Mouse (Mus musculus): ENCODE results near the gene Chtop. TPM values are rescaled to one million over a fixed set of nuclear protein-coding genes. Genes with fewer than 3 reads are reported as not detected.

Gene Chtop
- polyA plus RNA-seq, 1 experiment: 8.0 TPM

DNA sequence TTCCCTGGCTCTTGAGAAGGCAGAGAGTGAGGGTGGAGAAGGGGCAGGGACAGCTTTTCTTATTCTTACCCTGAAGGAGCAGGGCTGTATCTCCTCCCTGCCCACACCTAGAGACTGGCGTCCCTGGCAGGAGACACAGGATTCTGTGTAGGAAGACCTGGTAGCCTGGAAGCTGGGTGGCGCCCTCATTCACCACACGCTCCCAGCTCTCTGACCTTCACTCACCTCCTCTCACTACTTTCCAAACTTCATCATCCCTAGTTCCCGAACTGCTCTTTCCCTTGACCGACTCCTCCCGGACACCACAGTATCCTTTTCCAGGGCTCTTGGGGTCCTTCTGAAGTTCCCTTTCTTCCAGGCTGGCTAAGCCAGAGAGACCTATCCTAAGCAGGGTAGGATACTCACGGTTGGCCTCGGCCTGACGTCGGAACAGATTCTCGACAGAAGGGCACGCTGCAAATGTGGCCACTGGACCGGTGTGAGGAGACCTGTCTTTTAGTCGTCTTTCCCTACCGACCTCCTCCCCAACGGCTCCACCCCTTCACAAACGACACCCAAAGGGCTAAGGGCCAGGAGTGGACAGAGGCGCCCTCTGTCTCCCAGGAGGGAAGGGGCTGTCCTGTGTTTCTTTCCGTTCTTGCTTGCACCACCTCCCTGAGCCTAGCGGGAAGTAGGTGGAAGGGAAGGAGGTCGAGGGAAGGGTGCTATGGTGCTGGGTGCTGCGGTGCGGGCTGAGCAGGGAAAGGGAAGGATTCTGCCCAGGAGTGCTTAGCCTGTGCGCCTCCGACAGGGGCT is 4.7 kb upstream of the Chtop start, which contains the start of the genes S100a1 and S100a13:
Gene S100a1, minus strand, starts transcription at position 597 of the 795 bp plus-strand sequence.
Gene S100a13, plus strand, starts transcription at position 640 of the 795 bp plus-strand sequence.
- H3K9me3 ChIP-seq (ENCODE audit: control insufficient read depth, low read length): no peaks in the 10 kb centered on the region

DNA sequence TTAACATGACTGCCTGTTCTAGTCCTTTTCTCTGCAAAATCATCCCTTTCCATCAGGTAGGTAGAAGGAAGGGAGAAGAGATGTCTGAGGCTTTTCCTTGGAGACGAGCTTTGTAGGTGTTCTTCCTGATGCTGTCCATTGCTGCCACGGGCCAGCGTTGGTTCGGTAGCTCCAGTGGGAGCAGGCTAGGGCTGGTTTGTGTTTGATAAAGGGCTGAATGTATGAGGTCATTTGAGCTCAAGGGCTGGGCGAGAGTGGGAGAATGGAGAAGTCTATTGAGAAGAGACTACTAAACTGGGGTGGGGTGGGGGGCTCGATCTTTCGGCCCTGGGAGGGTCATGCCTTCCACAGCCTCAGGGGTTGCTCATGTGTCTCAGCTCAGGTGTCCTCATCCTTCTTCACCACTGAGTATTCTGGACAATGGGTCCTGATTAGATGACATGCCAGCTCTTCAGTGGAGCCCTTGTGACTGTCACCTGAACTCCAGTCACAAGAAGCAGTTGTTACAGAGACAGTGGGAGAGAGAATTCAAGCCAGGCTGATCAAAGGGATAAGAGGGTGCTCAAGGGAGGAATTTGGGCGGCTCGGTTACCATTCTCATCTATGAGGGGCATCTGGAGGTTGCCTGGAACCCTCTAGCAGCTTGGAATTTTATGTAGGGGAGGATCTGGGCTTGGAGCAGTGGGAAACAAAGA is 3.8 kb upstream of the Chtop start:
- H3K4me1 ChIP-seq (ENCODE audit: control insufficient read depth): peaks cover 36% of the 10 kb centered on the region
- no peaks in the 10 kb centered on the region for H3K9me3 ChIP-seq (ENCODE audit: control insufficient read depth, low read length)
- no peak overlapping the region for H3K4me3 ChIP-seq (replicated peaks)
- peaks cover 12% of the 10 kb centered on the region for H3K27me3 ChIP-seq (ENCODE audit: control insufficient read depth)
- no peak for TF ChIP-seq TAL1 (IDR thresholded peaks at IDR 0.05; ENCODE audit: low read length)
- TF ChIP-seq GATA1 (IDR thresholded peaks at IDR 0.05; ENCODE audit: low read length): no peak
- peaks cover 6% of the 10 kb centered on the region for H3K36me3 ChIP-seq (ENCODE audit: control insufficient read depth)

More for the DNA sequence above, 4.7 kb upstream of the Chtop start, which contains the start of the genes S100a1 and S100a13:
- H3K4me3 ChIP-seq (replicated peaks): peak within 1 kb of the TSS; percentile 63
- peaks cover 34% of the 10 kb centered on the region for H3K4me1 ChIP-seq (ENCODE audit: control insufficient read depth)
- TF ChIP-seq TAL1 (IDR thresholded peaks at IDR 0.05; ENCODE audit: low read length) (no peak), GATA1 (IDR thresholded peaks at IDR 0.05; ENCODE audit: low read length) (no peak)
- H3K36me3 ChIP-seq (ENCODE audit: control insufficient read depth): peaks cover 6% of the 10 kb centered on the region
- peaks cover 12% of the 10 kb centered on the region for H3K27me3 ChIP-seq (ENCODE audit: control insufficient read depth)

DNA sequence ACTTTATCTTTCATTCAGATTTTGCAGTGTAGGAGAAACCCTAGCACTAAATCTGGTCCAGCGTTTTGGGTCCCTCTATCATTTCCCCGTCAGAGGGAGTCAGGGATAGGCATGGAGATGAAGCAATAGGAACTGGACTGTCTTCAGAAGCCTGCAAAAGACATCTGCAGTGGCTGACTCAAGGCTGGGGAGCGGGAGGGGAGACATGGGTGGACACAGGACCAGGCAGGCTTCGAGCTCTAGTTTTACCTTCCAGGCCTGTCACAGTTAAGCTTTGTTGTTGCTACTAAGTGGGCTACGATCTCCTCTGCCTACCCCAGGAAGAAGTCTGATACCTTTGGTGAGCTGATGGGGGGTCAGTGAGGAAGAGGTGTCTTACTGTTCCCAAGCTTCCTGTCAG is 3.0 kb upstream of the Chtop start:
- Histone ChIP-seq H3K36me3 (ENCODE audit: control insufficient read depth) (peaks cover 12% of the 10 kb centered on the region), H3K9me3 (ENCODE audit: control insufficient read depth, low read length) (no peaks in the 10 kb centered on the region), H3K4me3 (replicated peaks) (no peak overlapping the region), H3K4me1 (ENCODE audit: control insufficient read depth) (peaks cover 44% of the 10 kb centered on the region), H3K27me3 (ENCODE audit: control insufficient read depth) (peaks cover 12% of the 10 kb centered on the region)
- no peak for TF ChIP-seq GATA1 (IDR thresholded peaks at IDR 0.05; ENCODE audit: low read length)
- no peak for TF ChIP-seq TAL1 (IDR thresholded peaks at IDR 0.05; ENCODE audit: low read length)

DNA sequence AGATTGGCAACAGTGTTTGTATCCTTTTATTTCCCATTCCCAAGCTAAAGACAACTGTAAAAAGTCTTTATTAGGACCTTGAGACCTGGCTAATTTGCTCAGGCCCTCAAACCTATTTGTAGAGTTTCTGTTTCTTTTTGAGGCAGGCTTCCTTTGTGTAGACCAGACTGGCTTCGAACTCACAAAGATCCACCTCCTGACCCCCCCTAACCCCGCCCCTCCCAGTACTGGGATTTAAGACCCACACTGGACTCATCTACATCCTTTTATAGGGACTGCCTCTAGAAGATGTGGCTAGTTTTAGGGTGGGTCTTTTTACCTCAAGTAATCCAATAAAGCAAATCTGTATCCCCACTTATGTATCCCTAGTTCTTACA is 437 bp upstream of the Chtop start:
- peaks cover 38% of the 10 kb centered on the region for H3K36me3 ChIP-seq (ENCODE audit: control insufficient read depth)
- H3K4me3 ChIP-seq (replicated peaks): peak overlapping the region; percentile 98
- no peaks in the 10 kb centered on the region for H3K9me3 ChIP-seq (ENCODE audit: control insufficient read depth, low read length)
- peaks cover 44% of the 10 kb centered on the region for H3K4me1 ChIP-seq (ENCODE audit: control insufficient read depth)
- TF ChIP-seq TAL1 (IDR thresholded peaks at IDR 0.05; ENCODE audit: low read length): no peak
- TF ChIP-seq GATA1 (IDR thresholded peaks at IDR 0.05; ENCODE audit: low read length): no peak
- peaks cover 12% of the 10 kb centered on the region for H3K27me3 ChIP-seq (ENCODE audit: control insufficient read depth)

DNA sequence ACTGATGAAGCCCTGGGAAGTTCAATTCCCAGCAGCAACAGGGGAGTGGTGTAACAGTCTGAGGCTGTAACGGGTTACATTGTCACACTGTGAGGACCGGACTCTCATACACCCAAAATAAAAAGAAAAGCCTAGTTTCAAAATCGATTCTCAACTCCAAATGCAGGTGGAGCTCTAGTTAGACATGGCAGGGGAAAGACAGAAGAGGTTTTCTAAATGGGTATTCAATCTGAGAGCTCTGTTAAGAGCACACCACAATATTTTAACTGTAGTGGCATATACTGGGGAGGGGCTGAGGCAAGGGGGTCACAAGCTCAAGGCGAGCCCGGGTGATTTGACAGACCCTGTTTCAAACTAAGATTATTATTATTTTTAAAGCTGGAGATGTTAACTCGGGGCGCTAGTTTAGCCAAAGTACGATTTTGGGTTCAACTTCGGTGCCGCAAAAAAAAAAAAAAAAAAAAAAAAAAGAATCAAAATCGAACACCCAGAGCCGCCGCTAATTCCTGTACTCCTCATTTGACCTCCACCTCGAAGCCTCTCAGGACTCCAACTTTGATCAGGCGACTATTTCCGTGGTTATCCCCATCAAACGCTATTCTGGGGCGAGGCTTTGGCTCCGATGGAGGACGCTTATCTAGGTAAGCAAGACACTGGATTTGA is 880 bp downstream of the Chtop start:
- TF ChIP-seq GATA1 (IDR thresholded peaks at IDR 0.05; ENCODE audit: low read length) (no peak), TAL1 (IDR thresholded peaks at IDR 0.05; ENCODE audit: low read length) (no peak)
- Histone ChIP-seq H3K36me3 (ENCODE audit: control insufficient read depth) (peaks cover 51% of the 10 kb centered on the region), H3K4me1 (ENCODE audit: control insufficient read depth) (peaks cover 31% of the 10 kb centered on the region), H3K4me3 (replicated peaks) (peak overlapping the region; percentile 98), H3K9me3 (ENCODE audit: control insufficient read depth, low read length) (no peaks in the 10 kb centered on the region), H3K27me3 (ENCODE audit: control insufficient read depth) (peaks cover 5% of the 10 kb centered on the region)

DNA sequence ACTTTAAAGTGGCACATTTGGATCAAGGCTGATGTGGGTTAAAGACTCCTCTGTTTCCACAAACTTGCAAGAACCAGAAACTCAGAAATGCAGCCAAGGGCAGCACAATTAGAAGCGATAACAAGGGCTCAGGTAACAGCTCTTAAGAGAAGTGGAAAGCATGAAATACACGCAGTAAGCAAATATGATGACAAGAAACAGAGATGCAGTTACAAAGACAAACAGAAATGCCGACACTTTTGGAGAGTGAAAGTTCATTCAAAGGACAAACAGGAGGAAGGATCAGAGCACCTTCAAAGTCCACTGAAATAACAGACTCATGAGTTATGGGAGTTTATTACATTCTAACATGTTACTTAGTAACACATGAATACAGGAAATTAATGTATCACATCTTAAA is 2.9 kb downstream of the Chtop start:
- peaks cover 70% of the 10 kb centered on the region for H3K36me3 ChIP-seq (ENCODE audit: control insufficient read depth)
- H3K27me3 ChIP-seq (ENCODE audit: control insufficient read depth): no peaks in the 10 kb centered on the region
- peaks cover 31% of the 10 kb centered on the region for H3K4me1 ChIP-seq (ENCODE audit: control insufficient read depth)
- TF ChIP-seq GATA1 (IDR thresholded peaks at IDR 0.05; ENCODE audit: low read length): no peak
- no peak for TF ChIP-seq TAL1 (IDR thresholded peaks at IDR 0.05; ENCODE audit: low read length)
- no peak overlapping the region for H3K4me3 ChIP-seq (replicated peaks)
- no peaks in the 10 kb centered on the region for H3K9me3 ChIP-seq (ENCODE audit: control insufficient read depth, low read length)

DNA sequence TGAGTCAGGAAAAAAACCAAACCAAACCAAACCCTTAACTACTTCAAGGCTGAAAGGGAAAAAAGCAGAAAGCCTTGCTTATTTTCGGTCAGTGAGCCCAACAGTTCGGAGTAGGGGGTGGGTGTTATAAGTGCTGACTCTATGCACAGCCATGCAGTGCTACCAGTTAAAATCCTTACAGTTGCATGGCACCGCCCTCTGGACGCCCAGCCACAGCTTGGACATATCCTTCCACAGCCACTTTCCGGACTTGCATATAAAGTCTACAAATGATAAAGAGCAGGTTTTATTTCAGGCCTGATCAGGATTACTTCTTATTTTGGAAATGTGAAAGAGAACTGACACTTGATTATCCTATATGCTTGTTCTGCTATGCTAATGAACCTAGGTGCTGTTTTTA is 4.1 kb downstream of the Chtop start:
- no peak overlapping the region for H3K4me3 ChIP-seq (replicated peaks)
- H3K36me3 ChIP-seq (ENCODE audit: control insufficient read depth): peaks cover 76% of the 10 kb centered on the region
- no peak for TF ChIP-seq GATA1 (IDR thresholded peaks at IDR 0.05; ENCODE audit: low read length)
- TF ChIP-seq TAL1 (IDR thresholded peaks at IDR 0.05; ENCODE audit: low read length): no peak
- no peaks in the 10 kb centered on the region for H3K9me3 ChIP-seq (ENCODE audit: control insufficient read depth, low read length)
- H3K4me1 ChIP-seq (ENCODE audit: control insufficient read depth): peaks cover 31% of the 10 kb centered on the region
- no peaks in the 10 kb centered on the region for H3K27me3 ChIP-seq (ENCODE audit: control insufficient read depth)

DNA sequence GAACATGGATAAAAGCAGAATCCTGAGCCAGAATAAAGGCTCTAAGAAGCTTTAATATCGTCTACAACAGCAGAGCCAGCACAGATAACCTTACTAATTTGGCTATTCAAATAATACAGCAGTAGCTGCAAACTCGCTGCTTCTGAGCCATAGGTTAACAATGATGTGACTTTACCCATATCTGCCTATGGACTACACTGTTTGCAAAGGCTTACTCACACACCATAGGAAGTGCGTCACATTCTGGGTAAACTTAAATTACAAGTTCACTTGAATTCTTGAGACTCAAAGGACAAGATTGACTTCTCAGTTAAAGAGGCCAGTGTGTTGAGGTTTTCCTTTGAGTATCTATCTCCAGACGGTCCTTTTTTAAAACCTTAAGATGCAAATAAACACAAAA is 5.9 kb downstream of the Chtop start:
- H3K4me1 ChIP-seq (ENCODE audit: control insufficient read depth): peaks cover 25% of the 10 kb centered on the region
- H3K27me3 ChIP-seq (ENCODE audit: control insufficient read depth): no peaks in the 10 kb centered on the region
- no peak overlapping the region for H3K4me3 ChIP-seq (replicated peaks)
- H3K36me3 ChIP-seq (ENCODE audit: control insufficient read depth): peaks cover 94% of the 10 kb centered on the region
- no peaks in the 10 kb centered on the region for H3K9me3 ChIP-seq (ENCODE audit: control insufficient read depth, low read length)
- TF ChIP-seq GATA1 (IDR thresholded peaks at IDR 0.05; ENCODE audit: low read length): no peak
- TF ChIP-seq TAL1 (IDR thresholded peaks at IDR 0.05; ENCODE audit: low read length): no peak

DNA sequence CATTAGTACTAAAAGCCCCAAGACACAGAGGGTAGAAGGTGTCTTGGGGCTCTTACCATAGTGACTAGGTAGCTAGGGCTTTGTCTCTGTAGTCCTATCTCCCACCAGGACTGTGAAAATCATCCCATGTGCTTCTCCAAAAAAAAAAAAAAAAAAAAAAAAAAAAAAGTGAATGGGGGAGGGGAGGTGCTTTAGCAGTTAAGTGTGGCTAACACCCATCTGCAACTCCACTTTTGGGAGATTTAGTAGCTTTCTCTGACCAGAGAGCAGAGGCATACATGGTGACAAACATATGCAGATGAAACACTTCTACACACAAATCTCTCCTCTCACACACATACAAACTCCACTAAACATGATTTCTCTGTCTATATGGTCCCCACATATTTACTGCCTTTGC is 11.7 kb downstream of the Chtop start:
- Histone ChIP-seq H3K36me3 (ENCODE audit: control insufficient read depth) (peaks cover 92% of the 10 kb centered on the region), H3K4me1 (ENCODE audit: control insufficient read depth) (peaks cover 4% of the 10 kb centered on the region), H3K9me3 (ENCODE audit: control insufficient read depth, low read length) (no peaks in the 10 kb centered on the region), H3K4me3 (replicated peaks) (no peak overlapping the region), H3K27me3 (ENCODE audit: control insufficient read depth) (no peaks in the 10 kb centered on the region)
- no peak for TF ChIP-seq TAL1 (IDR thresholded peaks at IDR 0.05; ENCODE audit: low read length)
- TF ChIP-seq GATA1 (IDR thresholded peaks at IDR 0.05; ENCODE audit: low read length): no peak
